Mouse (Mus musculus): ENCODE data around the gene Nxf2. TPM values are rescaled to one million over a fixed set of nuclear protein-coding genes. Genes with fewer than 3 reads are reported as not detected.
"Not testable (repeated sequence)": the region's sequence is repeated elsewhere in the genome, so short reads cannot be mapped to it uniquely, and the experiment has no call there.

Nxf2 gene
- polyA plus RNA-seq, 1 experiment from 2014 or later = 0.55 TPM

- H3K4me3 ChIP-seq = not testable (repeated sequence)
Observed at GRCm38 (mm10) chrX:134915315-134915714, 49.2 kb downstream of the Nxf2 start.

GRCm38 (mm10) chrX:134914851-134915250 lies 49.7 kb downstream of the Nxf2 start:
- Histone ChIP-seq H3K4me3 (no peak overlapping the region), H3K9me3 (no peaks in the 10 kb centered on the region), H3K36me3 (replicated peaks) (no peaks in the 10 kb centered on the region), H3K27me3 (replicated peaks; ENCODE audit: low read depth, poor library complexity, severe bottlenecking) (peaks cover 29% of the 10 kb centered on the region; the same call in 1 of the 2 replicates), H3K4me1 (no peaks in the 10 kb centered on the region), H3K27ac (replicated peaks) (no peak overlapping the region)
- WGBS = 74% methylated on average over 4 of the region's 4 CpGs
- DNase-seq (ENCODE audit: low spot score) = no peak

More at GRCm38 (mm10) chrX:134915315-134915714, 49.2 kb downstream of the Nxf2 start:
- not testable (repeated sequence) for H3K27ac ChIP-seq (replicated peaks); H3K4me1 ChIP-seq; H3K36me3 ChIP-seq (replicated peaks); H3K9me3 ChIP-seq; DNase-seq (ENCODE audit: low spot score)
- peaks cover 30% of the 10 kb centered on the region; the same call in 1 of the 2 replicates for H3K27me3 ChIP-seq (replicated peaks; ENCODE audit: low read depth, poor library complexity, severe bottlenecking)

- H3K27me3 ChIP-seq (replicated peaks; ENCODE audit: low read depth, poor library complexity, severe bottlenecking) = peaks cover 18% of the 10 kb centered on the region; the same call in 1 of the 2 replicates
- DNase-seq (ENCODE audit: low spot score) = no peak
- 26% methylated on average over 4 of the region's 4 CpGs for WGBS
- no peaks in the 10 kb centered on the region for H3K36me3 ChIP-seq (replicated peaks)
- no peaks in the 10 kb centered on the region for H3K9me3 ChIP-seq
- H3K27ac ChIP-seq (replicated peaks) = no peak overlapping the region
- H3K4me3 ChIP-seq = no peak overlapping the region
- H3K4me1 ChIP-seq = no peaks in the 10 kb centered on the region
Observed at GRCm38 (mm10) chrX:134913234-134913936, 51.2 kb downstream of the Nxf2 start.

GRCm38 (mm10) chrX:134912805-134913204 lies 51.7 kb downstream of the Nxf2 start:
- peaks cover 15% of the 10 kb centered on the region; the same call in 1 of the 2 replicates for H3K27me3 ChIP-seq (replicated peaks; ENCODE audit: low read depth, poor library complexity, severe bottlenecking)
- no peaks in the 10 kb centered on the region for H3K4me1 ChIP-seq
- no peaks in the 10 kb centered on the region for H3K9me3 ChIP-seq
- no peak overlapping the region for H3K27ac ChIP-seq (replicated peaks)
- H3K4me3 ChIP-seq = no peak overlapping the region
- WGBS = 57% methylated on average over 2 of the region's 2 CpGs
- no peak for DNase-seq (ENCODE audit: low spot score)
- H3K36me3 ChIP-seq (replicated peaks) = no peaks in the 10 kb centered on the region

GRCm38 (mm10) chrX:134910345-134910744 lies 54.2 kb downstream of the Nxf2 start:
- DNase-seq (ENCODE audit: low spot score) = no peak
- H3K27ac ChIP-seq (replicated peaks) = no peak overlapping the region
- H3K36me3 ChIP-seq (replicated peaks) = no peaks in the 10 kb centered on the region
- H3K9me3 ChIP-seq = no peaks in the 10 kb centered on the region
- H3K4me3 ChIP-seq = no peak overlapping the region
- WGBS = 84% methylated on average over 4 of the region's 4 CpGs
- peaks cover 19% of the 10 kb centered on the region for H3K27me3 ChIP-seq (replicated peaks; ENCODE audit: low read depth, poor library complexity, severe bottlenecking)
- no peaks in the 10 kb centered on the region for H3K4me1 ChIP-seq

Other genes with a start within 250 kb of the Nxf2 start
- 46.9 and 50.0 TPM in 2 replicates for gene Armcx1, start 246.8 kb downstream of the Nxf2 start, polyA plus RNA-seq (2016; fragmentation: Nextera tagmentation; extraction: Ambion mirVana)
- gene Armcx6, start 213.3 kb downstream of the Nxf2 start, polyA plus RNA-seq (2016; fragmentation: Nextera tagmentation; extraction: Ambion mirVana) = 16.1 and 19.1 TPM in 2 replicates
- 47.5 and 51.4 TPM in 2 replicates for gene Armcx3, start 208.2 kb downstream of the Nxf2 start, polyA plus RNA-seq (2016; fragmentation: Nextera tagmentation; extraction: Ambion mirVana)
- gene Armcx2, start 155.5 kb downstream of the Nxf2 start, polyA plus RNA-seq (2016; fragmentation: Nextera tagmentation; extraction: Ambion mirVana) = 79.7 and 80.8 TPM in 2 replicates
- gene Zmat1, start 44.5 kb upstream of the Nxf2 start, polyA plus RNA-seq (2016; fragmentation: Nextera tagmentation; extraction: Ambion mirVana) = 4.1 and 4.5 TPM in 2 replicates
- gene Gm15023, start 212.9 kb upstream of the Nxf2 start, polyA plus RNA-seq (2016; fragmentation: Nextera tagmentation; extraction: Ambion mirVana) = not detected in 2 replicates
- gene Tceal6, start 245.9 kb upstream of the Nxf2 start, polyA plus RNA-seq (2016; fragmentation: Nextera tagmentation; extraction: Ambion mirVana) = 0.62 and 1.7 TPM in 2 replicates